Mouse (Mus musculus) MN1 (cell line): Measurements from ENCODE around the gene Zyx.

Source experiments
- DNase-seq: peaks from one replicate; pipeline ENCODE4 v3.0.0-alpha.2; 2016; ENCODE audit warnings: low spot score

Gene Zyx

DNA sequence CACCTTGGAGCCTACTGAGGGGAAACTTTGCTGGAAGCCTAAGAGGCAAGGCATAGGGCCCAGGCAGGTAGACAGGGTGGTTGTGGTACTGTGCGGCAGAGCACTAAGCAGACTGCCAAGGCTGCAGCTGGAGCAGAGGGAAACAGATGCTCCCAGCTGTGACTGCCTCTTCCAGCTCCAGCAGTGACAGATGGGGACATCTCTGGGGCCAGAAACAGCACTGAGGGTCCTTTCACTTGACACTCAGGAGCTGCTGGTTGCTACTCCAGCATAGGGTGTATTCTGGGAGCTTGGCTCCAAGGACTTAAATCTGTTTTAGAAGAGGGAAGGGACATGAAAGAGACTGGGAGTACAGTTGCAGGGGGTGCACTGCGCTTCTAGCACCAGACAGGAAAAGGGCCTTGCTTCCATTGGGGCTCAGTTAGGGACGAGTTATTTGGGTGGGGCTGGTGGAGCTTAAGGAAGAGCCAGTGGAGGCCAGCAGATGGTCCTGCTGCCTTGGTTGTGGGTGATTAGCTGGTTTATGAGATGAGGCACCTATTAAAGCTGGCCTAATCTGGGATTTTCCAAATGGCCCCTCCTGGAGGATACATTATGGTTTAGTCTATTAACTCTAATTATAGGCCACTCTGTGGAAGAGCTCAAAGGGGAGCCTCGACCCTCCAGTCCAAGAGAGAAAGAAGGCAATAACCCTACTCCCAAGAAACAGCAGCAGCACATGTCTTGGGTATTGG is 21.4 kb downstream of the Zyx start:
- no peak for DNase-seq

GRCm38 (mm10) chr6:42372001-42372400 is 22.6 kb downstream of the Zyx start:
- DNase-seq, result no peak

DNA sequence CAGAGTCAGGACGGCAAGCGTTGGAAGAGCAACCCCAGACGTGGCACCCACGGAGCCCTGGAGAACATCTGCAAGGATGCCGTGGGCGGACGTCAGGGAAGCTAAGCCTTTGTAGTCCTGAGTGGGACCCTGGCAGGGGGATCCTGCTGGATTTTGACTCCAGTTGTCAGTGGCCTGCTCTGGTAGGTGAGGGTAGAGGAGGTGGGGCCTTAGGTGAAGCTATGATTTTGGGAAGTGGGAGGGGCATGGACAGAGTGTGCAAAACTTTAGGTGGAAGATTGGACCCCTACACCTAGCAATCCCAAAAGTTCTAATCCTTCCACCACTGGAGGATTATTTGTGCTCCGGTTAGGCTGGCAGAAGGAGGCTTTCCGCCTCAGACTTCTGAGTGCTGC is 23.0 kb downstream of the Zyx start:
- no peak for DNase-seq

- peak; percentile 41 for DNase-seq
Measured at GRCm38 (mm10) chr6:42372816-42373547, 23.6 kb downstream of the Zyx start, which contains the start of gene Epha1. Epha1 (minus strand) TSS chr6:42373268.

GRCm38 (mm10) chr6:42373669-42374430 is 24.4 kb downstream of the Zyx start:
- DNase-seq, result no peak

DNA sequence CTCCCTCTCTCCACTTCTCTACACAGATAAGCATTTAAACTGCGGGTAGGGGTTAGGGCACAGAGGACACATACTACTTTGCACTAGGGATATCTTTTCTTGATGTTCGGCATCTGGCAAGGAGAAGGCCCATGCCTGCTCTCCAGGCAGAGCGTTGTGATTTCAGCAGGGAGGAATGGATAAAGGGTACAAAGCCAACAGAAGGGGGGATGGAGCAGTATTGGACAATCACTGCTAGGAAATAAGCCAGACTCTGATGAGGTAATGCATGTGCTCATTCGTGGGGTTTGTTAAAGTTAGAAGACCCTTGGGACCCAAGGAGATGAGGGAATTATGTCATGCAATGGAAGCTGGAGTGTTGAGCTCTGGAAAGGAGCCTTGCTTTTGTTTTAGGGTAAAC is 25.3 kb downstream of the Zyx start:
- peak; percentile 49 for DNase-seq

GRCm38 (mm10) chr6:42375131-42375530 is 25.7 kb downstream of the Zyx start:
- DNase-seq, result no peak

GRCm38 (mm10) chr6:42376016-42376415 is 26.6 kb downstream of the Zyx start:
- peak; percentile 73 for DNase-seq

GRCm38 (mm10) chr6:42376504-42377019 is 27.1 kb downstream of the Zyx start:
- peak; percentile 30 for DNase-seq

GRCm38 (mm10) chr6:42377280-42377679 is 27.9 kb downstream of the Zyx start:
- no peak for DNase-seq

GRCm38 (mm10) chr6:42379551-42379950 is 30.1 kb downstream of the Zyx start:
- no peak for DNase-seq

- DNase-seq, result peak; percentile 40
Measured at GRCm38 (mm10) chr6:42380416-42381144, 31.1 kb downstream of the Zyx start.

- no peak for DNase-seq
Measured at GRCm38 (mm10) chr6:42381221-42381620, 31.8 kb downstream of the Zyx start.

DNA sequence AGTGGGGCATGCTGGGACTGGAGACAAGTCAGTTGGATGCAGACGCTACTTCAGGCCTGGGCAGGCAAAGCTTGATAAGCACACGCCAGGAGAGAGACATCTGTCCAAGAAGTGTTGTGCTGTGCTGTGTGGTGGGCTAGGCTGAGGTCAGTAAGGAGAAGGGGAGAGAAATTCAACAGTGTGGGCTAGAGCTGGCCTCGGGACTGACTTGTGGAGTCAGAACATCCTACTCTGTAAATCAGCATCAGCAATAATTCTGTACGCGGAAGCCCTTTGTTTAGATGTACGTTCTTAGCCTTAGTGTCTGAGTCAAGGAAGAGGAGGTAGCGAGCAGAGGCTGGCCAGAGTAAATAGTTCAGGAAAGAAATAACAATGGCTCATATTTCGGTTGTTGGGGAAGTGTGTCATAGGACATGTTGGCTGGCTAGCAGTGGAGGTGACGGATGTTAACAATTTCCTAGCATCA is 32.5 kb downstream of the Zyx start:
- no peak for DNase-seq

DNA sequence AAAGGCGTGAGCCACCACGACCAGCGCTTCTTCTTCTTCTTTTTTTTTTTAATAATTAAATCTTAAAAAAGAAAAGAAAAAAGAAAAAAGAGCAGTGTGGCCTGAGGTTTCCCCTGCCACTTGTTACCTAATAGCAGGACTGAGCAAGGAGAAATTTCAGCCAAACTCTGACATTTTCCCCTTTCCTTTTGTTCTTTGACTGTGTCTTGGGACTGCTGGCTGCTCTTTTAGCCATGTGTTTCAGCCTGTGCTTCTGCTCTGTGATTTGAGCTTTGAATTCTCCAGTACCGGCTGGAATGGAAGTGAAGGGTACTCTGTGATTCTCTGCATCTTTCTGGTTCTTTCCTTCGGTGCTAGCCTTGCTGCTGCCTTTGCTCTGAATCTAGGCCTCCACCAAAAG is 33.9 kb downstream of the Zyx start:
- DNase-seq, result no peak

DNA sequence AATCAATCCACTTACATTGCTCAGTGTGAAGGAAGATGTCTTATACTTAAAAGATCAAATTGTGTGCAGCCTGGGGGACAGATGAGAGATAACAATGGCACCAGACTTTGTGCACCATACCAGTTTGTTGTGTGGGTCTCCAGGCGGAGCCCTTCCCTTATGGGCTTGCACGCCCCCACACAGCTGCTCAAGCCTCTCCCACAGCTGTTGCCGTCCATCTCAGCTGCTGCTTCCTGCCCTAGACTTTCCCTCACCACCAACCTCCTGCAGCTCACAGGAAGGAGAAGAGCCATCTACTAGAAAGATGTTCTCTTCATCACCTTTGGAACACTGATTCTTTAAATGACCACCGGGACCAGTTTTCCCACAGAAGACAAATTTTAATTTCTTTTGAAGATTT is 36.2 kb downstream of the Zyx start:
- no peak for DNase-seq

GRCm38 (mm10) chr6:42391796-42392330 is 42.4 kb downstream of the Zyx start:
- no peak for DNase-seq

DNA sequence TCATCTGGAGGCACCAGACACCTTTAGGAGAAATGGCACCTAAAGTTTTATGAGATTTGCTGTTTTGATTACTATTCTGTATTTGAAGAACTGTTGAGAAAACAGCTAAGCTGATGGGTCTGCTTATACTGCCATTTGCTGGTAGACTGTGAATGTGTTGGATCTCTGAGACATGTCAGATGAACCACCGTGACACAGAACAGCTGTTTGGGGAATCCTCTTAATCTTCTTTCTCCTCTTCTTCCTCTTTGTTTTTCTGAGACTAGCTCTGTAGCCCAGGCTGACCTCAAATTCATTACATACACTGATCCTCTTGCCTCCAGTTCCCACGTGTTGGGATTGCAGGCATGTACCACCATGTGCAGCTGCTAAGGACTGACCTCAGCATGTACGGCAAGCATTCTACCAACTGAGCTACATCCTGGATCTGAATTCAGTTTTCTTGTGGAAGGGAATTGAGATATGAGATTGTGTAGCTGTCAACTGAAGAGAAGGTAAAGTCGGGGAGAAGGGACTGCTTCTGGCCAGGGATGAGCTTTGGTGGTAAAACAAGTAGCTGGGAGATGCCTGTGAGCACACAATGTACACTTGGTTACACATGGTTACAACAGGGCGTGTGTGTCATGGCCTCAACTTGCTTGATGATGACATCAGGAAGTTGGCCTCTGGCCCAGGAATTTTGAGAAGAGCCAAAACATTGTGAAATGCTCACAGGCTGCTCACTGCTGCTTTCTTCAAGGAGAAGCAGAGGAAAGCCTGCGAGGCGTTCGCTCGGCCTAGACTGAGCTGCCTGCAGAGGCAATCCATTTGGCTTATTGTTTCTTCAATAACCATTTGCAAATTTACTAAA is 46.8 kb downstream of the Zyx start:
- peak; percentile 83 for DNase-seq

DNA sequence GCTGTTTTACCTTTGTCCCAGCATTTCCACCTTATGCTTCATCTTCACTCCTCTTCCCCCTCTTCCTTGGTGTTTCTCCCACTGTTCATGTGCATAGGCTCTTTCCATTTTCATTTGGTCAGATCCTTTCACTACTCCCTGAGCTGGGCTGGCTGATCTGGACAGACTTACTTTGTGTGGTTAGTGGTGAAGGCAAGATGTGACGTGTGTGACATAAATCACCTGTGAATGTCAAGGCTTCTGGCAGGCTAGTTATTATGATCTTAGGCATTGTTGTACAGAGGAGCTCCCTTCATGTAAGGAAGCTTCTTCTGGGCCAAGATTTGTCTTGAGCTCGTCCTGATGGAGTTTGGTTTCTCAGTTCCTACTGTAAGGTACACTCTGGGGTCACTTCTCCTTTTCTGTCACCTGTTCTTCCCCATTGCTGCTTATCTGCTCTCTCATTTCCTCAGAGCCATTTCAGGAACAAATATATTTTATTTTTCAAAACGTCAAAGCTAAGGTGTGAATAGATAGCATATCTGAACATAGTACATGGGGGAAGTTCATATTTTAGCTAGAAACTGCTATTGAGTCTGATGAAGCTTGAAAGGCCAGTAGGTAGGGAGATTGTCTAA is 47.7 kb downstream of the Zyx start:
- DNase-seq, result no peak

DNA sequence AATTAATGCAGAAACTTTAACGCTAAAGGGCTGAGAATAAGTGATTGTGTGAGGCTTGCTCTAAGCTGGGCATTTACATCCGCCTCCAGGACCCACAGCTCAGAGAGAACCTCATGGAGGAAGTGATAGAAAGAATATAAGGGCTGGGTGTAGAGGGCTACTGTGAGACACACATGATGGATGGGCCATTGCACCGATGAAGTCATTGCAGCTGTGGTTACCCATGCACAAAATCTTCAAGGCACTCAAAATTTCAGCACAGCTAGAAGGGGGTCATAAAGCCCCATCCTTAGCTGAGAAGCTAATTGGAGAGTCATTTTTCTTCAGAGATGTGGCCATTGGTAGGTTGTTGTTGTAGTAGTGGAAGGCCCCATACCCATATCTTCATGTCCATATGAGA is 48.9 kb downstream of the Zyx start:
- DNase-seq, result no peak
